Mouse (Mus musculus) activated CD4-positive, CD25-positive, alpha-beta regulatory T cell, adult 9 weeks (primary cell): ENCODE data around the gene S100a14. TPM values are rescaled to one million over a fixed set of nuclear protein-coding genes. Genes with fewer than 3 reads are reported as not detected.

Source experiments
- polyA plus RNA-seq: library from polyadenylated mRNA; unstranded; fragments of 100-300 nt; shearing (Covaris generic); gene quantifications from one replicate; pipeline ENCODE4 v1.2.1, GENCODE M21; 2017

The S100a14 gene
- 0.40 TPM for polyA plus RNA-seq

DNA sequence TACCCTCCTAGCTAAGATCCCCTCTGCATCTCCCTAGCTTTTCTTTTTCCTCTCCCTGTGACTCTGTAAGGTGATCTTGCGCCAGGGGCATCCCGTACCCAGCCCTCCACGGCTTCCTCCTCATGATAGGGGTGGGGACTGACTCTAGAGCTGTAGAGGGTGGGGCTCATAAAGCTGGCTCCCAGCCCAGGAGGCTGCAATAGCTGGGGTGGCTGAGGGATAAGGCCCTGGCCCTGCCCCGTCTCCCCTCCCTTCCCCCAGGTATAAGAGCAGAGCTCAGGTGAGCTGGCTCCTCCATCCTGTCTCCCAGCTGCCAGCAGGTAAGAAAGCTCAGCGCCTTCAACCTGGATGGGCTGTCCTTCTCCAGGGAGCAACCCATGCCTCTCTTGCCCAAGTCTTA lies at the start of gene S100a14:
TSS of gene S100a14 (plus strand) at position 277 of the 400 bp plus-strand sequence.

DNA sequence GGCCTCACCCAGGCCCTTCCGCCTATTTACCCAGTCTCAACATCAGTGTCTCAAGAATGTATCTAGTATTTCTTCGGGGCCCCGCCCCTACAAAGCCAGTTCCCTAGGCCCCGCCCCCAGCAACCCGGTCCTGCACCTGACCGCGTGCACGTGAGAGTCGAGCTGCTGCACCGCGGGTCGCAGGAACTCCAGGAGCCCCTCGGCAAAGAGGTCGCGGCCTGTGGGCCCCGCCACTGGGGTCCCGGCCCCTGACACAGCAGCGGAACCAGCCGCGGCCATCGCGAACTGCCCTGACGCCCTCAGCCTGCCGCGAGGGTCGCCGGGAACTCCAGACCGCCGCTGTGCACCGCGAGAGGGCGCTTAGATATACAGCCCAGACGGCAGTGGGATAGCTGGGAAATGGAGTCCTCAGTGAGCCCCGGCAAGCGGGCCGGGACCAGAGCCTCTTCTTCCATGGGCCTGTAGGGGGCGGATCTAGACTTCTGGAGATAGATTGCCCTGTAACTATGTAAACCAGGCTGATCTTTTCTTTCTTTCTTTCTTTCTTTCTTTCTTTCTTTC lies 35.9 kb upstream of the S100a14 start, which contains the start of gene Snapin:
TSS of gene Snapin (minus strand) at position 338 of the 561 bp plus-strand sequence.

DNA sequence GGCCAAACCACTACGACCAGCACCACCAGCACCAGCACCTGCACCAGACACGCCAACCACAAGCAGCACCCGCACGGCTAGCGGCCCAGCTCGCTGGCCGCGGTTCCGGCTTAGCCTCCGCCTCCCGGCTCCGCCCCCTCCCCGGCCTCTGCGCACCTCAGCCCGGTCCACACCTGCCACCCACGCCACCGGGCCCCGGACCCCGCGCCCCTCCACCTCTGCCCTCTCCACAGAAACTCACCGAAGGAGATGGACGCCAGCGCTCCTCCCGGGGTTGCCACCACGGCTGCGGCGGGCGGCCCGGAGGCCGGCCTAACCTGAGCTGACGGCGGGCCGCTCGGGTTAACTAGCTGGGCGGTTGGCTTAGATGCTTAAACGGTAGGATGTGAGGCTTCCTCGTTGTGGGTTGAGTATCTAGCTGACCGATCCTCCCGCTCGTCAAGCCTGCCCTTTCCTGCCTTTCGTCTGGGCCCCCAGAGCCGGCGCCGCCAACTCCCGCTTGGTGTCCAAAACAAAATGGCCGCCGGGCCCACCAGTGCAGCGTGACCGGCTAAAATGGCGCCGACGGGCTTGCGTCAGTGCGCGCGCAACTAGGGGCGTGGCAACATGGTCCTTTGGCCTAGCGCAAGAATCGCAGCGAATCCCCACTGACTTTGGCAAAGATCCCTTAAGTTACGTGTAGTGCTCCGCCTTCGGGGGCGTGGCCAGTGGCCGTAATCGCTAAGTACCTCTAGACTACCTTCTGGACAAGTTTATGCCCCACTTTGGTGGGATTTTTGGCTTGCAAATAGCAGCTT lies 17.5 kb upstream of the S100a14 start, which contains the start of gene Chtop:
TSS of gene Chtop (minus strand) at position 549 of the 797 bp plus-strand sequence.

DNA sequence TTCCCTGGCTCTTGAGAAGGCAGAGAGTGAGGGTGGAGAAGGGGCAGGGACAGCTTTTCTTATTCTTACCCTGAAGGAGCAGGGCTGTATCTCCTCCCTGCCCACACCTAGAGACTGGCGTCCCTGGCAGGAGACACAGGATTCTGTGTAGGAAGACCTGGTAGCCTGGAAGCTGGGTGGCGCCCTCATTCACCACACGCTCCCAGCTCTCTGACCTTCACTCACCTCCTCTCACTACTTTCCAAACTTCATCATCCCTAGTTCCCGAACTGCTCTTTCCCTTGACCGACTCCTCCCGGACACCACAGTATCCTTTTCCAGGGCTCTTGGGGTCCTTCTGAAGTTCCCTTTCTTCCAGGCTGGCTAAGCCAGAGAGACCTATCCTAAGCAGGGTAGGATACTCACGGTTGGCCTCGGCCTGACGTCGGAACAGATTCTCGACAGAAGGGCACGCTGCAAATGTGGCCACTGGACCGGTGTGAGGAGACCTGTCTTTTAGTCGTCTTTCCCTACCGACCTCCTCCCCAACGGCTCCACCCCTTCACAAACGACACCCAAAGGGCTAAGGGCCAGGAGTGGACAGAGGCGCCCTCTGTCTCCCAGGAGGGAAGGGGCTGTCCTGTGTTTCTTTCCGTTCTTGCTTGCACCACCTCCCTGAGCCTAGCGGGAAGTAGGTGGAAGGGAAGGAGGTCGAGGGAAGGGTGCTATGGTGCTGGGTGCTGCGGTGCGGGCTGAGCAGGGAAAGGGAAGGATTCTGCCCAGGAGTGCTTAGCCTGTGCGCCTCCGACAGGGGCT lies 12.7 kb upstream of the S100a14 start, which contains the start of the genes S100a1 and S100a13:
TSS of gene S100a1 (minus strand) at position 597 of the 795 bp plus-strand sequence.
TSS of gene S100a13 (plus strand) at position 640 of the 795 bp plus-strand sequence.

GRCm38 (mm10) chr3:90537141-90537904 lies 10.7 kb downstream of the S100a14 start, which contains the start of gene S100a16:
TSS of gene S100a16 (plus strand) at chr3:90537254.

DNA sequence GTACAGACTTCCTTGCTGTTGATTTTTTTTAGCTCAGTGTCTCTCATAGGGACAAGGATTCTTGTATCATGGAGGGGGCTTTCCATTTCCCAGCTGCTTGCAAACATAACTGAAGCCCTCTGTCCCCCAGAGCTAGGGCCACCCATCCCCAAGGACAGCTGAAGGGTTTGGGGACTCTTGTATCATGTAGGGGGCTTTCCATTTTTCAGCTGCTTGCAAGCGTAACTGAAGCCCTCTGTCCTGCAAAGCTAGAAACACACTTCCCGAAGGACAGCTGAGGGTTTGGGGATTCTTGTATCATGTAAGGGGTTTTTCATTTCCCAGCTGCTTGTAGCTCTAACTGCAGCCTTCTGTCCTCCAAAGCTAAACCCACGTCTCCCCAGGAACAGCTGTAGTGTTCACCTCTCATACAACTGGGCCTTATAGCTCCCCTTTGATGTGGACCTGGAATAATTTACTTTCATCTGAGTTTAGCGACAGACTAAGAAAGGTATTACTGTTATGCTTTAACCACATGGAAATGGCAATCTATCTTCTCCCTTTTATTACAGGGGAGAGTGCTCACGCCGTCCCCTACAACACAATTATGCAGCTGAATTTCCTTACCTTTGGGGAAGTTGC lies 33.5 kb downstream of the S100a14 start, which contains the start of gene S100a3:
TSS of gene S100a3 (plus strand) at position 571 of the 621 bp plus-strand sequence.

Other genes starting within 250 kb of the S100a14 start
- 12.7 TPM for gene Gatad2b, start 233.7 kb upstream of the S100a14 start, polyA plus RNA-seq
- 0.27 TPM for gene Slc27a3, start 136.9 kb upstream of the S100a14 start, polyA plus RNA-seq
- 47.0 TPM for gene Ints3, start 93.2 kb upstream of the S100a14 start, polyA plus RNA-seq
- not detected for gene Npr1, start 61.0 kb upstream of the S100a14 start, polyA plus RNA-seq
- gene Ilf2, start 50.7 kb upstream of the S100a14 start, polyA plus RNA-seq: 104 TPM
- 93.0 TPM for gene Snapin, start 35.8 kb upstream of the S100a14 start, polyA plus RNA-seq
- gene Chtop, start 17.4 kb upstream of the S100a14 start, polyA plus RNA-seq: 212 TPM
- 4.4 TPM for gene S100a1, start 12.5 kb upstream of the S100a14 start, polyA plus RNA-seq
- 181 TPM for gene S100a13, start 12.4 kb upstream of the S100a14 start, polyA plus RNA-seq
- gene S100a16, start 10.4 kb downstream of the S100a14 start, polyA plus RNA-seq: 0.32 TPM
- gene S100a3, start 33.7 kb downstream of the S100a14 start, polyA plus RNA-seq: 1.6 TPM
- 1.7 TPM for gene S100a2, start 63.4 kb downstream of the S100a14 start, polyA plus RNA-seq
- gene Gm42674, start 75.0 kb downstream of the S100a14 start, polyA plus RNA-seq: not detected
- gene S100a4, start 76.9 kb downstream of the S100a14 start, polyA plus RNA-seq: 415 TPM
- not detected for gene S100a5, start 81.7 kb downstream of the S100a14 start, polyA plus RNA-seq
- 481 TPM for gene S100a6, start 86.0 kb downstream of the S100a14 start, polyA plus RNA-seq
- gene S100a7a, start 127.2 kb downstream of the S100a14 start, polyA plus RNA-seq: 0.28 TPM
- not detected for gene S100a8, start 142.1 kb downstream of the S100a14 start, polyA plus RNA-seq
- gene S100a9, start 168.9 kb downstream of the S100a14 start, polyA plus RNA-seq: 0.57 TPM
- gene Pglyrp4, start 200.1 kb downstream of the S100a14 start, polyA plus RNA-seq: not detected